Comparison of ENCODE assay signal across 9 mouse cellular contexts in the genomic region with DNA sequence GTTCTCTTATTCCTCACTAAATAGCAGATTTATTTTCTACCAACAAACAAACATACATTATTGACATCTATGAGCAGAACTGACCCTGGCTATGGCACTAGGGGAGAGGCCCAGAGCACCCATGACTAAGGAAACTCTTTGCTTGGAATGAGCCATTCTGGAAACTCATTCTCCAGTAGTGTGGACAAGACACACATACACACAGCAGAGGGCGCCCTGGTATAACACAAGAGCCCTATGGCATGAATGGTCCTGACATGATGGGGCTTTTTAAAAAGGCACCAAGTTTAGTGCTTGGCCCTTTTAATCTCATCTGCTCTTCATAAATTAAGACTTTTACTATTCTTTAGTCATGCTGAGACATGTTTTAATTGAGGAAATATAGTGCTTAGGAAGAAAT. TPM values are rescaled to one million over a fixed set of nuclear protein-coding genes. Genes with fewer than 3 reads are reported as not detected.
DNase-seq lines count a peak whose midpoint lies in the region; ATAC-seq and TF ChIP-seq lines count a peak whose summit lies in the region.
"Had no signal": no experiment of that assay in that cellular context is flagged by ENCODE, and none has a peak within 500 bp of the region (broad histone marks: within the 10 kb centered on the region; RNA-seq: fewer than 3 reads in every experiment).

No protein-coding gene starts in this region.

- H3K27ac ChIP-seq in midbrain, embryonic 10.5 days (replicated peaks), result no peak overlapping the region
- no peak overlapping the region for H3K27ac ChIP-seq in midbrain, embryonic 11.5 days (ENCODE audit: low read depth, low read length)
- no peak overlapping the region for H3K27ac ChIP-seq in midbrain, postnatal 0 days (ENCODE audit: low read depth, low read length)

- no peak overlapping the region for H3K4me2 ChIP-seq in midbrain, embryonic 11.5 days
- H3K4me2 ChIP-seq in midbrain, postnatal 0 days (ENCODE audit: low read depth, low read length, poor library complexity, severe bottlenecking), result no peak overlapping the region

- H3K9ac ChIP-seq in midbrain, embryonic 11.5 days (ENCODE audit: low read length), result no peak overlapping the region
- H3K9ac ChIP-seq in midbrain, postnatal 0 days (replicated peaks; ENCODE audit: low read length, poor library complexity, severe bottlenecking), result no peak overlapping the region

- no peak for ATAC-seq in midbrain, embryonic 11.5 days (ENCODE audit: low FRiP score)
- ATAC-seq in midbrain, postnatal 0 days (ENCODE audit: low FRiP score), result peak; percentile 65; the same call in 1 of the 2 replicates

- 11% methylated on average over 1 of the region's 1 CpGs for WGBS in midbrain, embryonic 10.5 days
- 5% methylated on average over 1 of the region's 1 CpGs for WGBS in midbrain, embryonic 11.5 days
- WGBS in midbrain, postnatal 0 days, result 4% methylated on average over 1 of the region's 1 CpGs

- H3K36me3 ChIP-seq in midbrain, embryonic 10.5 days, result no peaks in the 10 kb centered on the region
- no peaks in the 10 kb centered on the region for H3K36me3 ChIP-seq in midbrain, embryonic 11.5 days (ENCODE audit: control insufficient read depth, insufficient read depth, low read length)
- no peaks in the 10 kb centered on the region for H3K36me3 ChIP-seq in midbrain, postnatal 0 days (ENCODE audit: insufficient read depth, low read length)

- H3K27me3 ChIP-seq in midbrain, embryonic 10.5 days (ENCODE audit: low read depth, poor library complexity, severe bottlenecking), result no peaks in the 10 kb centered on the region
- H3K27me3 ChIP-seq in midbrain, embryonic 11.5 days (ENCODE audit: control insufficient read depth, insufficient read depth, low read length), result no peaks in the 10 kb centered on the region
- H3K27me3 ChIP-seq in midbrain, postnatal 0 days (ENCODE audit: insufficient read depth, low read length), result no peaks in the 10 kb centered on the region

- TF ChIP-seq CTCF in midbrain, postnatal 0 days (IDR thresholded peaks at IDR 0.05), result peak; percentile 91

- H3K4me3 ChIP-seq in midbrain, embryonic 10.5 days, result no peak overlapping the region
- H3K4me3 ChIP-seq in midbrain, embryonic 11.5 days (ENCODE audit: low read depth, low read length), result no peak overlapping the region
- H3K4me3 ChIP-seq in midbrain, postnatal 0 days (ENCODE audit: low read depth, low read length), result no peak overlapping the region

- peak; percentile 15 to 62 for DNase-seq in adrenal gland, adult (ENCODE audit: inconsistent age in 2 of 2, low spot score in 1 of 2)
- no peak for DNase-seq in adrenal gland, adult 8-10 months
- peak; percentile 40 for DNase-seq in midbrain, embryonic 10.5 days (ENCODE audit: low spot score)
- DNase-seq in midbrain, embryonic 11.5 days (ENCODE audit: low spot score, missing footprints), result no peak
- peak; percentile 69 for DNase-seq in embryo, embryonic 10.5 days (ENCODE audit: low spot score)
- DNase-seq in layer of hippocampus, adult 11-12 months (ENCODE audit: low spot score), result peak; percentile 77
- peak; percentile 81 for DNase-seq in midbrain, postnatal 0 days (ENCODE audit: low spot score)
- DNase-seq in urinary bladder, postnatal 10 days (ENCODE audit: low spot score), result no peak

- no peaks in the 10 kb centered on the region for H3K4me1 ChIP-seq in midbrain, embryonic 10.5 days
- H3K4me1 ChIP-seq in midbrain, embryonic 11.5 days (ENCODE audit: control insufficient read depth, insufficient read depth, low read length), result no peaks in the 10 kb centered on the region
- H3K4me1 ChIP-seq in midbrain, postnatal 0 days (ENCODE audit: insufficient read depth, low read length), result no peaks in the 10 kb centered on the region

- no peaks in the 10 kb centered on the region for H3K9me3 ChIP-seq in midbrain, embryonic 10.5 days (replicated peaks)
- no peaks in the 10 kb centered on the region for H3K9me3 ChIP-seq in midbrain, embryonic 11.5 days (ENCODE audit: control insufficient read depth, low read length)
- H3K9me3 ChIP-seq in midbrain, postnatal 0 days (ENCODE audit: low read length), result no peaks in the 10 kb centered on the region

RNA-seq across cellular contexts. Expression of gene Sln, which starts 40.1 kb away (rescaled TPM):
- not detected for total RNA-seq in adrenal gland, adult 8-10 months (2022)
- polyA plus RNA-seq in midbrain, embryonic 10.5 days (2016; fragmentation: Nextera tagmentation; extraction: Ambion mirVana), result not detected in 2 replicates
- polyA plus RNA-seq in midbrain, embryonic 11.5 days (2014; fragmentation: Nextera tagmentation; extraction: Ambion mirVana), result not detected in 2 replicates
- not detected in 2 replicates for total RNA-seq in midbrain, postnatal 0 days (2014; rRNA removed)
- polyA plus RNA-seq in midbrain, postnatal 0 days (2015; fragmentation: Nextera tagmentation; extraction: Ambion mirVana), result 0.15 TPM in 1 of 2 replicates, not detected in the other
- polyA plus RNA-seq: C2C12 had no signal

Comparison
In these comparisons a context has a peak if more than half of its experiments do, and no peak if none do; other contexts are left out.
1. DNase-seq: peak in adrenal gland, adult (2 of 2), midbrain, embryonic 10.5 days (single experiment), embryo, embryonic 10.5 days (single experiment), layer of hippocampus, adult 11-12 months (single experiment) and midbrain, postnatal 0 days (single experiment); none in adrenal gland, adult 8-10 months (single experiment), midbrain, embryonic 11.5 days (single experiment) and urinary bladder, postnatal 10 days (single experiment).